Comparison of ENCODE assay signal across 14 mouse cellular contexts in the genomic region with DNA sequence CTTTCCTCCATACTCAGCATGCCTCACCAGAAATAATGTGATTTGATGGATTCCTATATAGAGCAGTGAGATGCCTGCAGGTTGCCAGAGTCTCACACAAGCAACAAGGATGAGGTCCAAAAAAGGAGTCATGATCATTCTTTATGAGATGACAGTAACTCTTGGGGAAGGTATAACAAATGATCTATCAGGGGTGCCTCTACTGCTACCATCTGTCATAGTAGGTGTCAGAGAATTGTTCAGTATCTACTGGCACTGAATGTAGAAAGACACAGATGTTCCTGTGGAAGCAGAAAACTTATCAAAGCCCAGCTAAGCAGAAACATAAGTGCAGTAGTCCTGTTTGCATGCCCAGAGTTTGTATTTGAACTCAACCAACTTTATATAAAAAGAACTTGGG.
"Had no signal": no experiment of that assay in that cellular context is flagged by ENCODE, and none has a peak within 500 bp of the region (broad histone marks: within the 10 kb centered on the region; RNA-seq: fewer than 3 reads in every experiment).

No protein-coding gene starts in this region.

- H3K4me3 ChIP-seq: kidney, embryonic 15.5 days; limb, embryonic 15.5 days; liver, embryonic 12.5 days; midbrain, embryonic 10.5 days; myocyte; neural tube, embryonic 12.5 days had no signal

- H3K9me3 ChIP-seq: kidney, embryonic 15.5 days; limb, embryonic 15.5 days; liver, embryonic 12.5 days; midbrain, embryonic 10.5 days; neural tube, embryonic 12.5 days had no signal

- ATAC-seq: liver, embryonic 12.5 days had no signal

- DNase-seq: kidney, adult 2 months; kidney, postnatal 14 days; layer of hippocampus, postnatal 36 days; retina, postnatal 1 day; right cerebral cortex, postnatal 14 days; thymus, adult 18-20 months; thymus, postnatal 14 days had no signal

- H3K4me2 ChIP-seq: kidney, embryonic 15.5 days; limb, embryonic 15.5 days; liver, embryonic 12.5 days; lung, embryonic 14.5 days; neural tube, embryonic 12.5 days had no signal

- H3K4me1 ChIP-seq: kidney, embryonic 15.5 days; limb, embryonic 15.5 days; liver, embryonic 12.5 days; neural tube, embryonic 12.5 days had no signal

- H3K36me3 ChIP-seq: kidney, embryonic 15.5 days; limb, embryonic 15.5 days; liver, embryonic 12.5 days; midbrain, embryonic 10.5 days; neural tube, embryonic 12.5 days had no signal

- H3K27me3 ChIP-seq: kidney, embryonic 15.5 days; limb, embryonic 15.5 days; liver, embryonic 12.5 days; neural tube, embryonic 12.5 days had no signal

- H3K9ac ChIP-seq: kidney, embryonic 15.5 days; limb, embryonic 15.5 days; liver, embryonic 12.5 days; lung, embryonic 14.5 days; neural tube, embryonic 12.5 days had no signal

- H3K27ac ChIP-seq: kidney, embryonic 15.5 days; limb, embryonic 15.5 days; liver, embryonic 12.5 days; midbrain, embryonic 10.5 days; neural tube, embryonic 12.5 days had no signal
